Mouse (Mus musculus) neural tube, embryonic 14.5 days (tissue): ENCODE measurements at regions not wholly inside any gene's neighbourhood (a gene's known extent, or its start where the extent isn't known, plus 50 kb on each side); places are given as distances from the start of the nearest gene placed in this dataset.

Experiments
- ATAC-seq: fragments of 200-750 bp; cut with Nextera tagmentation; 2 replicates; pipeline ENCODE4 v1.8.0; 2017; ENCODE audit warnings: low read depth, mild to moderate bottlenecking, moderate TSS enrichment, moderate library complexity
- H3K27ac ChIP-seq: fragments of 300-500 bp; sonication (generic); 2 replicates; pipeline ENCODE4 v1.5.1; 2014; ENCODE audit warnings: low read depth, mild to moderate bottlenecking, control low read depth, low read length, moderate library complexity, mixed read lengths
- H3K27me3 ChIP-seq: fragments of 300-500 bp; sonication (generic); 2 replicates; pipeline ENCODE4 v1.6.1; 2014; ENCODE audit warnings: low read length; ENCODE audit not compliant: control insufficient read depth, insufficient read depth
- H3K36me3 ChIP-seq: fragments of 300-500 bp; sonication (generic); 2 replicates; pipeline ENCODE4 v1.6.1; 2014; ENCODE audit warnings: low read length, mixed read lengths; ENCODE audit not compliant: control insufficient read depth, insufficient read depth
- H3K4me1 ChIP-seq: fragments of 300-500 bp; sonication (generic); 2 replicates; pipeline ENCODE4 v1.6.1; 2014; ENCODE audit warnings: low read length; ENCODE audit not compliant: control insufficient read depth, insufficient read depth
- H3K4me2 ChIP-seq: fragments of 300-500 bp; sonication (generic); 2 replicates; pipeline ENCODE4 v1.6.1; 2014; ENCODE audit warnings: mild to moderate bottlenecking, low read depth, low read length, control low read depth
- H3K4me3 ChIP-seq: fragments of 300-500 bp; sonication (generic); 2 replicates; pipeline ENCODE4 v1.5.1; 2014; ENCODE audit warnings: low read depth, low read length, control low read depth, mixed read lengths
- H3K9ac ChIP-seq: fragments of 300-500 bp; sonication (generic); replicated peaks from 2 replicates; pipeline ENCODE4 v1.6.1; 2014; ENCODE audit warnings: low read depth, mild to moderate bottlenecking, control low read depth, low read length, mixed read lengths
- H3K9me3 ChIP-seq: fragments of 300-500 bp; sonication (generic); 2 replicates; pipeline ENCODE4 v1.6.1; 2016; ENCODE audit warnings: low read length; ENCODE audit not compliant: control insufficient read depth
- WGBS: fragments of 180-500 bp; shearing (Covaris S2); extraction: QIAGEN DNeasy Blood & Tissue Kit; methylation state at CpG from one replicate; pipeline ENCODE4 v1.1.7; 2014; 5-methylcytosine and 5-hydroxymethylcytosine counted together

DNA sequence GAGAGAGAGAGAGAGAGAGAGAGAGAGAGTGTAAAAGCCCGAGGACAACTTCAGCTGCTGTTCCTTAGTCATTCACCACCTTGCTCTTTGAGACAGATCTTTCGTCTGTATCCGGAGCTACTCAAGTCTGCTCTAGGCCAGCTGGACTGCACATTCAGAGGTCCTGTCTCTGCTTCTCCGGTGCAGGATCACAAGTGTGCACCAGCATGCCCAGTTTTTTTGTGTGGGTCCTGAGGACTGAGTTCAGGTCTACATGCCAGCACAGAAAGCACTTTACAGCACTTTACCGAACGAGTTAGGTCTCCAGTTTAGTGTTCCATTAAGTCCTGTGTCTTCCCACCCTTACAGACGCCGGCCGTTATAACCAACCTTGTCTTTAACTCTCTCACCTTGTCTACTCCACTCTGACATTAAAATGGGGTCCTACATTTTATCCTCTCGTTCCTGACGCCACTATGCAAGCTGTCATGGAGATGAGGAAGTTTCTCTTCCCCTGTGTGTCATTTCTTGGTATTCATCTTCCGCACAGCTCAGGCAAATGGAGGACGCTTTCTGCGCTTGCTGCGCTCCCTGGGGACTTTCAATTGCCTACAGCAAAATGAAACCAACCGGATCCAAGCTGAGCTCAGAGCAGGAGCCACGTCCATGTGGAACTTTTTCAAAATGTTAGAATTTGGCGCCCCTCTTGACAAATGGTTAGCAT is 249.5 kb downstream of the Ankrd50 start:
- Histone ChIP-seq H3K9ac (no peak overlapping the region), H3K9me3 (no peaks in the 10 kb centered on the region), H3K27ac (no peak overlapping the region), H3K27me3 (no peaks in the 10 kb centered on the region), H3K36me3 (no peaks in the 10 kb centered on the region), H3K4me3 (no peak overlapping the region), H3K4me2 (no peak overlapping the region), H3K4me1 (0 out of 2 replicates have a peak, but pooled peaks cover 3% of the 10 kb centered on the region)
- ATAC-seq = no peak
- WGBS = 63% methylated on average over 18 of the region's 18 CpGs

DNA sequence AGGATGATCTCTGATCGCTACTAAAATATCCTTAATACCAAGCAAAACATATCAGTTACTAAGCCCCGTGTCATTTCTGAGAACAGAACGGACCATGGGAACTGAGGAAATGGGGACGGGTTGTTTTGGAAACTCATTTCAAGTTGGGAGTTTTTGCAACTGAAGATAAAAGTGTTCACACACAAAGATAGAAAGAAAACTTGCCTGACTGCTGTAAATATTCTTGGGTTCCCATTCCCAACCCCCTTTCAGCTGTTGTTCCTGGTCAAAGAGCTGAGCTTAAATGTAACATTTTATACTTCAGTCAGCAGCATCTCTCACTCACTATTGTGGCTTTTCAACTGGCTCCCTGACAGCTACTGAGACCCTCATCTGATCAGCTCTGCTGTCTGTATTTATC is 250.1 kb downstream of the Ankrd50 start:
- Histone ChIP-seq H3K27ac (no peak overlapping the region), H3K4me1 (0 out of 2 replicates have a peak, but pooled peaks cover 3% of the 10 kb centered on the region), H3K36me3 (no peaks in the 10 kb centered on the region), H3K27me3 (no peaks in the 10 kb centered on the region), H3K4me3 (no peak overlapping the region), H3K9ac (no peak overlapping the region), H3K9me3 (no peaks in the 10 kb centered on the region), H3K4me2 (no peak overlapping the region)
- WGBS = 85% methylated on average over 4 of the region's 4 CpGs
- no peak for ATAC-seq

DNA sequence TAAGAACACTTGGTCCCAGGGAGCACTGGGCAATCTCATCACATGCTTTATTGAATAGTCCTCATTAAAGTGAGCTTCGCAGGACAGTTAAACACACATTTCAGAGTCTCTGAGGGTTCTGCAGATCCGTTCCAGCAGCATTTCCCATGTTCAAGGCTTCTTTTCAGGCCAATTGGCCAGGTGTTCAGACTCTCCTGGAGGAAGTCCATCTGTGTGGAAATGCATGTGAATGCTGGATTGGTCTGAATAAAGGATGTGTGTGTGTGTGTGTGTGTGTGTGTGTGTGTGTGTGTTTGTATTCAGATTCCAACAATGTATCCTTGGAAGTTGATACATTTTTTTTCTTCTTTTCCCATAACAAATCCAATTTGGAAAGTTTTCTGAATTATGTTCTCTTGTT is 250.6 kb downstream of the Ankrd50 start:
- no peak overlapping the region for H3K4me2 ChIP-seq
- H3K4me1 ChIP-seq = 0 out of 2 replicates have a peak, but pooled peaks cover 3% of the 10 kb centered on the region
- H3K9ac ChIP-seq = no peak overlapping the region
- H3K4me3 ChIP-seq = no peak overlapping the region
- H3K27me3 ChIP-seq = no peaks in the 10 kb centered on the region
- no peaks in the 10 kb centered on the region for H3K36me3 ChIP-seq
- no peaks in the 10 kb centered on the region for H3K9me3 ChIP-seq
- no peak for ATAC-seq
- WGBS = 54% methylated on average over 2 of the region's 2 CpGs
- H3K27ac ChIP-seq = no peak overlapping the region

- no peaks in the 10 kb centered on the region for H3K36me3 ChIP-seq
Observed at GRCm38 (mm10) chr3:38233091-38233490, 251.6 kb downstream of the Ankrd50 start.

GRCm38 (mm10) chr3:38232111-38233076 is 252.2 kb downstream of the Ankrd50 start:
- no peaks in the 10 kb centered on the region for H3K36me3 ChIP-seq
- H3K4me1 ChIP-seq = 0 out of 2 replicates have a peak, but pooled peaks cover 3% of the 10 kb centered on the region
- no peaks in the 10 kb centered on the region for H3K27me3 ChIP-seq
- no peak overlapping the region; the same call in 1 of the 2 replicates for H3K4me2 ChIP-seq
- H3K4me3 ChIP-seq = no peak overlapping the region
- H3K9ac ChIP-seq = no peak overlapping the region
- H3K27ac ChIP-seq = no peak overlapping the region
- H3K9me3 ChIP-seq = no peaks in the 10 kb centered on the region
- ATAC-seq = peak; percentile 83
- WGBS = 41% methylated on average over 15 of the region's 15 CpGs

More at GRCm38 (mm10) chr3:38233091-38233490, 251.6 kb downstream of the Ankrd50 start:
- no peaks in the 10 kb centered on the region for H3K27me3 ChIP-seq
- H3K9me3 ChIP-seq = no peaks in the 10 kb centered on the region
- ATAC-seq = no peak
- H3K4me2 ChIP-seq = no peak overlapping the region
- no peak overlapping the region for H3K4me3 ChIP-seq
- H3K4me1 ChIP-seq = 0 out of 2 replicates have a peak, but pooled peaks cover 3% of the 10 kb centered on the region
- 86% methylated on average over 3 of the region's 3 CpGs for WGBS
- H3K9ac ChIP-seq = no peak overlapping the region
- H3K27ac ChIP-seq = no peak overlapping the region

GRCm38 (mm10) chr3:38231506-38231905 is 253.1 kb downstream of the Ankrd50 start:
- H3K4me3 ChIP-seq = no peak overlapping the region
- WGBS = 86% methylated on average over 3 of the region's 3 CpGs
- no peaks in the 10 kb centered on the region for H3K36me3 ChIP-seq
- H3K4me1 ChIP-seq = 0 out of 2 replicates have a peak, but pooled peaks cover 3% of the 10 kb centered on the region
- no peak overlapping the region for H3K27ac ChIP-seq
- H3K9me3 ChIP-seq = no peaks in the 10 kb centered on the region
- no peak for ATAC-seq
- no peak overlapping the region for H3K4me2 ChIP-seq
- H3K27me3 ChIP-seq = no peaks in the 10 kb centered on the region
- no peak overlapping the region for H3K9ac ChIP-seq

- no peak for ATAC-seq
- Histone ChIP-seq H3K36me3 (no peaks in the 10 kb centered on the region), H3K4me1 (0 out of 2 replicates have a peak, but pooled peaks cover 3% of the 10 kb centered on the region), H3K27me3 (no peaks in the 10 kb centered on the region), H3K4me3 (no peak overlapping the region), H3K4me2 (no peak overlapping the region), H3K9ac (no peak overlapping the region), H3K9me3 (no peaks in the 10 kb centered on the region), H3K27ac (no peak overlapping the region)
- WGBS = 56% methylated on average over 6 of the region's 6 CpGs
Observed at GRCm38 (mm10) chr3:38230796-38231195, 253.8 kb downstream of the Ankrd50 start.

DNA sequence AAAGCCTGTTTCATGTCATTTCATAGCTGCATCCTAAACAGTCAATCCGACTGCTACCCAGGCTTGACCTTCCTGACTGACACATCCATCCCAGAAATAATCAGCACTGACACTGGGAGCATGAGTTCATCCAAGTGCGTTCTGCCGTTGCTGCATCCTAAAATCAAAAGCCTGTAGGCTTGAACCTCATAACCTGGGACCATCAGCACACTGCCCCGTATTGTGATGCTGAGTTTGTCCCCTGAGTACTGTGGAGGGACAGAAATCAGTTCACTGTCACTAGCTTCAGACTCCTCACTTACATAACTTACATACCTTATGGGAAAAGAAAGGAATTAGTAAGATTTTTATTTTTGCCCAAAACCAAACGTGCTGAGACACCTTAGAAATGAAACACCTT is 255.0 kb downstream of the Ankrd50 start:
- no peak for ATAC-seq
- no peak overlapping the region for H3K4me3 ChIP-seq
- no peak overlapping the region for H3K27ac ChIP-seq
- no peaks in the 10 kb centered on the region for H3K36me3 ChIP-seq
- H3K4me1 ChIP-seq = 0 out of 2 replicates have a peak, but pooled peaks cover 3% of the 10 kb centered on the region
- H3K27me3 ChIP-seq = no peaks in the 10 kb centered on the region
- no peaks in the 10 kb centered on the region for H3K9me3 ChIP-seq
- H3K9ac ChIP-seq = no peak overlapping the region
- 78% methylated on average over 5 of the region's 5 CpGs for WGBS
- no peak overlapping the region for H3K4me2 ChIP-seq

- Histone ChIP-seq H3K4me1 (0 out of 2 replicates have a peak, but pooled peaks cover 3% of the 10 kb centered on the region), H3K9me3 (no peaks in the 10 kb centered on the region), H3K4me3 (no peak overlapping the region), H3K27ac (no peak overlapping the region), H3K4me2 (no peak overlapping the region), H3K9ac (no peak overlapping the region), H3K36me3 (no peaks in the 10 kb centered on the region), H3K27me3 (no peaks in the 10 kb centered on the region)
- ATAC-seq = no peak
- WGBS = 40% methylated on average over 10 of the region's 10 CpGs
Observed at GRCm38 (mm10) chr3:38229051-38229450, 255.6 kb downstream of the Ankrd50 start.
